Mouse (Mus musculus) spleen, embryonic (tissue): ENCODE measurements around the gene Dnase1l3.

Source experiments
- CTCF ChIA-PET: fragments of 350-600 bp; sonication (Branson Sonifier 250); formaldehyde crosslinking; loops from one replicate; lab custom pipeline; 2022; lab: Charles Lee

The Dnase1l3 gene

DNA sequence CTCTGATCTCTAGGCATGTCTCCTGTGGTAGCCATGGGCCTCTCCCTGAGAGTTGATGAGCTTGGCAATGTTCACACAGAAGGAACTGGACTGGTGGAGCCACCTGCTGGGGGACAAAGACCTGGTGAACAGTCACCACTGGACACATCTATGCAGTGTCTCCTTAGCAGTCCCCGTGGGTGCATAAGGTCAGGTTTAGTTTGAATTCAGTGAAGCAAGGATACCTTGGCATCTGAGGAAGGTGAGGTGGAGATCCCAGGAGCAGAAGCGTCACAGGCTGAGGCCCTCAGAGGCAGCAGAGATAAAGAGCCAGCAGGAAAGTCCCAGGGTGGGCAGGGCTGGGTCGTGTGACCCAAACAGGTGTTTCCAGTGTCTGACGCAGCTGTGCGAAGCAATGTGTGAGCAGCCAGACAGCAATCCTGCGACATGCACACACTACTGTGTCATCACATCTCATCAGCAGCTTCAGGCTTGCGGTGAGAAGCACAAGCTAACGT lies at the start of gene Dnase1l3:
TSS of gene Dnase1l3 (minus strand) at position 303 of the 497 bp plus-strand sequence.
- CTCF ChIA-PET, result interaction anchor here (0.5 to 1.9 kb wide), 4 partner anchors 12 to 353 kb away, joined by 3 to 4 read pairs (median 3); no protein-coding TSS in a partner anchor

- CTCF ChIA-PET, result no interaction called here
These were observed 48.2 kb upstream of the Dnase1l3 start for GRCm38 (mm10) chr14:8042577-8042976.

DNA sequence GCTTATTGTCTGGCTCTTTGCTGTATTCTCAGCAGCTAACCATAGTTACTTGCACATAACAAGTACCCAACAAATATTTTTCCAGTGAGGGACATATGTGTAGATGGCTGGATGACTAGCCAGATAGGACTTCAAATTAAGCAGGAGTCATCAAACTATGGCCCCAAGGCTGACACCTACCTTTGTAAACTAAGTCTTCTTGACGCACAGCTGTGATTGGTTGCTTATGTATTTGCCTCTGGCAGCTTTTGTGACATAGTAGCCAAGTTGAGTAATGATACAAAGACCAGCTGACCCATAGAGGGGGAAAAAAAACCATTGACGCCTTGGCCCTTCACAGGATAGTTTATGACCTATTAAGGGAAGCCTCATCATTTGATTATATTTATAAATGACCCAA lies 47.7 kb upstream of the Dnase1l3 start:
- CTCF ChIA-PET, result no interaction called here

GRCm38 (mm10) chr14:8040911-8041678 lies 46.7 kb upstream of the Dnase1l3 start:
- CTCF ChIA-PET, result interaction anchor here (0.5 kb wide), 1 partner anchor 134 kb away, joined by 22 read pairs; no protein-coding TSS in a partner anchor

DNA sequence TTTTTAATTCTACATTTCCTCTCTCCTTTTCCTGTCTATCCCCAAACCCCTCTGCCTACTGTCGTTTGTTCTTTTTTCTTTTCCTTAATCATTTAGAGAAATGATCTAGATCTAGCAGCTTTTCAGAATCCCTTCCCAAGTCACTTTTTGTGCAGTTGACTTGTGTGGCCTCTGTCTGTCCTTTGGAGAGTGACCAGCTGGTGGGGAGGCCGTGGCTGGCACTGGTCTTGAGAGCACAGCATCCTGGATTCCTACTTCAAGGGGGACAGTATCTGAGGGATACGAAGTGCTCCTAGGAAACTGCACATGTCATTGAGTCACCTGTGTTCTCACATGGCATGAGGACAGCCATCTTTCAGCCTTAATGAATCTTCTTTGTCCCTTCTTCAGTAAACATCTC lies 45.8 kb upstream of the Dnase1l3 start:
- CTCF ChIA-PET, result no interaction called here

DNA sequence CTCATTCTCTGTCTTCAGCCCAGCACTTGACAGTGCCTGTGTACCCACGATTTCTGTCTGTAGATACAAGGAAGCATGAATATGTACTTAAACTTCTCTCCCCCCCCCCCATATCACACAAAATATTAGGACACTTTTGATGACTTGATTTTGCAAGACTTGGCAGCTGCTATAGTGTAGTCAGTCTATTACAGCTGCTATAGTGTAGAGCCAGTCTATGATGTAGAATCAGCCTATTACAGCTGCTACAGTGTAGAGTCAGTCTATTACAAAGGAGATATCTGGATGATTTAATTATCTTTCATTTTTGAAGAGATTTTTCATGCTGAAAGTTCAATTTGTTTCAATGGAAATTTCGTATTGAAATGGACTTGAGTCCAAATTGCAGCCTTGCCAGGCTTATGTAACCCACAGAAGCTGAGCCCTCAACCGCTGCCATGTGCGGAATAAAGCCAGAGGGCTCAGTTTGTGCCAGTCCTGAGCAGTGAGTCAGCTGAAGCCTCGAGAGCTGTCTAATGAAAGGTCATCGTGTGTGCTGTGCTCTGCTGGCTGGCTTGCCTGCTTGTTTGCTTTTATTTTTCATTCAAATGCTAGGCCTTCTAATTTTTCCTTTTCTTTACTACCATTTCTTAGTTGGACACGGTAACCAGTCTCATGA lies 44.5 kb upstream of the Dnase1l3 start:
- CTCF ChIA-PET, result no interaction called here

DNA sequence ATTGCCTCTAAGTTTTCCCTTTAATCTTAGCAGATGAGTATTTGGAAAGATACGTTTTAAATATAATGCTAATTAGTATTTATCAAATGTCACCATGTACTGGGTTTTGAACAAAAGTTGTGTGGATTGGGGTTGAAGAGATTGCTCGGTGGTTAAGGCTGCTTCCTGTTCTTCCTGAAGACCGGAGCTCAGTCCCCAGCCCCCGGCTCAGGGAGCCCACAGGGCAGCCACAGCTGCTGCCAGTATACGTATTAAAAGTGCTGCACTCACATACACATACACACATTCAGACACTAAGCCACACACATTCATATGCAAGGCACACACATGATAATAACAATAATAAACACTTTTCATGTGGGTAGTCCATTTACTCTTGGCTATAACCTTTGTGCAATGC lies 43.8 kb upstream of the Dnase1l3 start:
- CTCF ChIA-PET, result no interaction called here

- CTCF ChIA-PET, result no interaction called here
These were observed 42.0 kb upstream of the Dnase1l3 start for GRCm38 (mm10) chr14:8036406-8036805.

- CTCF ChIA-PET, result no interaction called here
These were observed 41.6 kb upstream of the Dnase1l3 start for GRCm38 (mm10) chr14:8035951-8036350.

- CTCF ChIA-PET, result no interaction called here
These were observed 40.2 kb upstream of the Dnase1l3 start for GRCm38 (mm10) chr14:8034561-8034960.

DNA sequence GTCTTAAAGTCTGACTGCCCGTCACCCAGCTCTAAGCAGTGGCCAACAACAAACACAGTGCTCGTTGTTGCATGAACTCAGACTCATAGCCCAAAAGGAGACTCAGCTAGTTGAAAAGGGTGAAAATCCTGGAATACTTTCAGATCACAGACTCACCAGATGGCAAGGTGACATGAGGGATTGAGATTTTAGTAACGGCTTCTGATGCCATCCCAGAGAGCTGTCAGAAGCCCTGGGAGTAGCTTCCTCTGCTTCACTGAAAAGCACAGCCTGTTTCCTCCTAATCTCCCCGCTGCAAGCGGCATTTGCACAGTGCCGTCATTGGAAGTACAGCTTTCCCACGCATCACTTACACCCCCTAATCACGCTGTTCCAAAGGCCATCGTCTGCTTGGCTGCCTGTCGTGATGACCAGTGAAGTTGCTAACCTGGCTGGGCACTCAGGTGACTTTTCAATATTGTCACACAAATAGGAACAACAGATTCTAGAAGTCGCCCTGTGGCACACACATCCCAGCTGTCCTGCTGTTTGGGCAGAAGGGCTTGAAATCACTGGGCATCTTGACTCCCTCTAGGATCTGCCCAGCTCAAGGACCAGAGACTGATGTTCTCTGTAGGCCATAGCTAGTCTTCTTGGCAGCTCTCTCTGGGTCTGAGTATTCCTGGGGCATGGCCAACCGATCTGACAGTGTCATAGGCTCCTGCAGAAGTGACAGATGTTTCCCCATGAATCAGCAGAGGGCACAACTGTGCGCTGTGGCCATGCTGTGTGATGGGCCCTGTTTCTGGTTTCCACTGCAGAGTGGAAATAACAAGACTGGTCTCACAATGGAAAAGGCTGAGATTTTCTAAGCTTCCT lies 37.9 kb upstream of the Dnase1l3 start:
- CTCF ChIA-PET, result no interaction called here

GRCm38 (mm10) chr14:8030535-8030934 lies 36.2 kb upstream of the Dnase1l3 start:
- CTCF ChIA-PET, result no interaction called here

DNA sequence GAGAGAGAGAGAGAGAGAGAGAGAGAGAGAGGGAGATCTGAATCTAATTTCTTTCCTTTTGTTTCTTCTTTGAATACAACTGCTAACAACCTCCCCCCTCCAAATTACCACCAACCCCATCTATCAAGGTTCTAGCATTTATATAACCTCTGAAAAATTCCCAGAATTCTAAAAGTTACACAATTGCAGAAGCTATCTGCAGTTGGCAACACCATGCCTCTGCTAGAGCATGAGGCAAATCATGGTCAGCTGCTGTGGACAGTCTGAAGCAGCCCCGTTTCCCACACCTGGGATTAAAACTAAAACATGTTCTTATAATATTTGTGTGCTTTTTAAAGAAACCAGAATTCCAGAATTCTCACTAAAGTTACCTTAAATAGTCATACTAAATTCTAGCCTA lies 35.4 kb upstream of the Dnase1l3 start:
- CTCF ChIA-PET, result no interaction called here

- CTCF ChIA-PET, result no interaction called here
These were observed 33.7 kb upstream of the Dnase1l3 start for GRCm38 (mm10) chr14:8028086-8028485.

- CTCF ChIA-PET, result no interaction called here
These were observed 32.6 kb upstream of the Dnase1l3 start for GRCm38 (mm10) chr14:8026769-8027531.

DNA sequence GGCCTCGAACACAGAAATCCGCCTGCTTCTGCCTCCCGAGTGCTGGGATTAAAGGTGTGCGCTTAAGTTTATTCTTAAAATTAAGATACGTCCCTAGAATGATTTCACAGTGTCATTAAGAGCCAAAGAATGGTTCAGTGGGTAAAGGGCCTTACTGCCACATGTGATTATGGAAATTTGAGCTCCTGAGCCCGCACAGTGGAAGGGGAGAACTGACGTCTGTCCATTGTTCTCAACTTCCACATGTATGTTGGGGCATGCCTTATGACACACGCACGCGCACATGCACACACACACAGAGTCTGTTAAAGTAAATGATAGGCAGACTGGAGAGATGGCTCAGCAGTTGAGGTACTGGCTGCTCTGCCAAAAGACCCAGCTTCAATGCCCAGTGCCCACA lies 30.6 kb upstream of the Dnase1l3 start:
- CTCF ChIA-PET, result no interaction called here

DNA sequence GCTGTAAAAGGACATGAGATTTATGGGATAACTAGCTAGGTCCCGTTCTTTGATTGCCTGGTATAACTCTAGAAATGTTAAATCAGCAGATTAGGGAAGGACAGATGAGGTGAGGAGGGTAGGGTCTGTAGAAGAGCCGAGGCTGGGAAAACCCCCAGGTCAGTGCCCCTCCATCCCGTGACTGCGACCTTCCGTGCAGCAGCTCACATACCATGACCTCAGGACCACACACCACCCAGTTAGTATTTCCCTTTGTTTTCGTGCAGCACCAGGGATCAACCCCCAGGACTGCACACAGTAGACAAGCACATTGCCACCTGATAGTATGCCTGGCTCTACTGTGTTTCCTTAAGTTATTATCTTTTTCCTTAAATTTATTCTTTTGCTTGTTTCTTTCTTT lies 30.1 kb upstream of the Dnase1l3 start:
- CTCF ChIA-PET, result no interaction called here

DNA sequence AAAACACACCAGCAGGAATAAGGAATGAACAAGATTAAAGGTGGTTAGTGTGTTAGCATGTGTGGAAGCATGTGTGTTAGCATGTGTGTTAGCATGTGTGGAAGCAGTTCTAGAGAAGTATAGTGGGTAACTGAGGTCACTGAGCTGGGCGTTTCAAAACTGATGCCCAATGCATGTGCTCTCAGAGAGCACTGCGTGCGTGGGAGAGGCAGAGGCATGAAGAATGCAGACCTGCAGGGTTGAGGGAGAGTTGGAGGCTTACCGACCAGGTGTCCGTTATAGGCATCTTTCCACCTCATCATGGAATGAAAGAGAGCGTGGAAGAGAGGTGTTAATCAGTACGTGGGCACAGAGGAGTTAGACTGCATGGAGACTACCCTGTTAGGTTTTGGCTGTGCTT lies 26.2 kb upstream of the Dnase1l3 start:
- CTCF ChIA-PET, result no interaction called here

DNA sequence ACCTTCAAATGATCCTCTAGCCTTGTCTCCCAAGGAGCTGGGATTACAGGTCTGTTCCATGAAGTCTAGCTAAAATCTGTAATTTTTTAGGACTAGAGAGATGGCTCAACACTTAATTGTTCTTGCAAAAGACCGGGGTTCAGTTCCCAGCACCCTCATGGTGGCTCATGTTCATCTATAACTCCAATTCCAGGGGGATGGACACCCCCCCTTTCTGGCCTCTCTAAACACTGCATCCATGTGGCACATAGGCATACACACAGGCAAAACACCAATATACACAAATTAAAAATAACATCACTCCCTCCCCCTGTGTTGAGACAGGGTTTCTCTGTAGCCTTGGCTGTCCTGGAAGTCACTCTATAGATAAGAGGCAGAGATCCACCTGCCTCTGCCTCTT lies 25.6 kb upstream of the Dnase1l3 start:
- CTCF ChIA-PET, result no interaction called here

GRCm38 (mm10) chr14:8016951-8017350 lies 22.6 kb upstream of the Dnase1l3 start:
- CTCF ChIA-PET, result interaction anchor here (1.0 kb wide), 1 partner anchor 14 kb away, joined by 4 read pairs; the partner anchor contains the start of gene Abhd6

DNA sequence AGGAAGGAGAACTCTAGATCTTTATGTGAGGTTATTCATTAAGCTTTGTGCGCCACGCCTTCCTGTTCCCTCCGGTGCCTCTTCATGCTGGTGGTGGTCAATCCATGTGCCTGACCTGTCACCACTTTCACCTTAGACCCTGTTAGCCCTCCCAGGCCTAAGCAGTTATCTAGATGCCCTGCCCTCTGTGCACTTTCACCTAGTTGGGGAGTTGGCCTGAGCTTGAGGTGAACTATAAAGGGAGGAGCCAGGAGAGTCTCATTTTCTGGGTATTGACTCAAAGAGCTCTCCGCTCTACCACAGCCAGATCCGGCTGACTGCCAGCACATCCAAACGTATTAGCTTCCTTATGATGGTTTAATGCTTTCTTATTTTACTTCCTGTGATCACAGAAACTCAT lies 21.9 kb upstream of the Dnase1l3 start:
- CTCF ChIA-PET, result interaction anchor here (0.7 to 1.0 kb wide), 2 partner anchors 11 to 14 kb away, joined by 3 to 4 read pairs; partner anchors contain the start of gene Abhd6
